Mouse (Mus musculus) olfactory bulb, adult 2 months (tissue): ENCODE measurements around the gene Ppm1e.

Experiments used
- CTCF ChIP-seq: fragments of 200-500 bp; IDR thresholded peaks from 2 replicates; pipeline ENCODE4 v1.5.1; 2012; ENCODE audit warnings: low read depth, mild to moderate bottlenecking, low read length, moderate library complexity; ENCODE audit not compliant: insufficient read depth
- POLR2A ChIP-seq: fragments of 200-500 bp; IDR thresholded peaks from 2 replicates; pipeline ENCODE4 v1.6.1; 2012; ENCODE audit warnings: mild to moderate bottlenecking, low read depth, low read length, moderate library complexity; ENCODE audit not compliant: insufficient read depth

- TF ChIP-seq CTCF = no peak
- TF ChIP-seq POLR2A = no peak
These were observed 5.1 kb downstream of the Ppm1e start for GRCm38 (mm10) chr11:87353646-87354170.
